Mouse (Mus musculus) layer of hippocampus, adult 9-10 months (tissue): ENCODE measurements at regions not wholly inside any gene's neighbourhood (a gene's known extent, or its start where the extent isn't known, plus 50 kb on each side); places are given as distances from the start of the nearest gene placed in this dataset.

Experiments
- DNase-seq: peaks from one replicate; pipeline ENCODE4 v3.0.0; 2022; ENCODE audit warnings: low spot score

DNA sequence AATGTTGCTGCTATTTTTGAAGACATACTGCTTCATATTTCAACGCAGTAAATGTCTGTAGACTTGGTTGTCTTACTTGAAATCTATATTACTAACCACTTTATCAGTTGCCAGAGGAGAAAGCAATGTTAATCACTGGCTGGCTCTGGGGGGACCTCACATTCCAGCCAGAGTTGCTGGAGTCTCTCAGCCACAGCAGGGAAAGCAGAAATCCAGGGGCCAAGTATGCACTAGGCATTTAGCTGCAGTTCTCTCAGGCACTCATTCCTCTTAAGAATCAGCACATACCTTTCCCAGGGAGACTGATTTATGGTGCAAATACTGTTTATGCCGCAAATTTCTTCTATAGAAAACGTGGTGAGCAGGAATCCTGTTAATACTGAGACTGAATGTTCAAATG, 933.6 kb upstream of the Lcorl start:
- no peak for DNase-seq

DNA sequence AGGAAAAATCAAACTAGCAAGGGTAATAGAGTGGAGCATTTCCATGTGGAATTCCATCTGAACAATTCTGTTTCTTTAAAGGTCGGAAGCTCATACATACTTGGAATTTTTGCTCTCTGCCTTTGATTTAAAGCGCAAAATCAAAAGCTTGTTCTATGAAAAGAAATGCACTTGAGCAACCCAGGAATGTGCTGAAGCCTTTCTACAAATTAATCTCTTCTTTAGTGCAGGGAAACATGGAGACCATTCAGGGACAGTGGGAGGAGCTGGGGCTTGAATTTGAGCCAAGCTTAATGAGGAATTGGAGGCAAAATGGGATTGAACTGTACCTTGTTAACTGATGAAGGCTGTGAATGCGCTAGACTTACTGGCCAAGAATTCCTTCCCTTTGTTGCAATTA, 933.1 kb upstream of the Lcorl start:
- DNase-seq: no peak

DNA sequence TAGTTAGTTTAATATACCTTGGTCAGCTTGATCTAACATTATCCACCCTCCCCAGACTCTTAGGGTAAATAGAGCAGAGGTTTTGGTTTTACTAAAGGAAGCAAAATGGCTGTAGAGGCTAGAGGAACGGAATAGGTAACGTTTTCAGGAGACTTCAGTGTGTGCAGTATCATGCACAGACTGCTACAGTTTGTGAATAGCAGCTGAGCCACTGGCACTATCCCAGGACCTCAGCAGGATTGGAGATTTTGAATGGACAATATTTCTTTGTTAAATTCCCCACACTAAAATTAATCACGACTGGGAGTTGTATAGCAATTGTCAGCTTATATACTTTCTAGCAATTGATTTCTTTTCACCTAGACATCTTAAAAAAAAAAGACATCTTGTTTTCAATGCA, 929.7 kb upstream of the Lcorl start:
- DNase-seq: no peak

DNA sequence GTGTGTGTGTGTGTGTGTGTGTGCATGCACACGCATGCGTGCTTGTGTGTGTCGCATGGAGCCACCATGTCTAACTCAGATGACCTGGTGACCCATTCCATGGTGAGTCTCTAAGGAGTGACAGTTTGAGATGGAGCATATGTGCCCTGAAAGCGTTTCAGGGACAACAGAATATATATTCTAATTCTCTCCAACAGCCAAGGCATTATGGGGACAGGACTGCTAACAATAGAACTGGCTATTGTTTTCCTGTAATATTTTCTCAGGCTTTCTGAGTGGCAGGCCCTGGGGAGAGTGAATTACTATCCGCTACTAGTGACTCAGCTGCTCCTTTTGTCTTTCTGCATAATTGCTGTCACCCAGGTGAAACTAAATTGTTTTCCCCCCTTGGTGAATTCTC, 898.7 kb upstream of the Lcorl start:
- no peak for DNase-seq

DNA sequence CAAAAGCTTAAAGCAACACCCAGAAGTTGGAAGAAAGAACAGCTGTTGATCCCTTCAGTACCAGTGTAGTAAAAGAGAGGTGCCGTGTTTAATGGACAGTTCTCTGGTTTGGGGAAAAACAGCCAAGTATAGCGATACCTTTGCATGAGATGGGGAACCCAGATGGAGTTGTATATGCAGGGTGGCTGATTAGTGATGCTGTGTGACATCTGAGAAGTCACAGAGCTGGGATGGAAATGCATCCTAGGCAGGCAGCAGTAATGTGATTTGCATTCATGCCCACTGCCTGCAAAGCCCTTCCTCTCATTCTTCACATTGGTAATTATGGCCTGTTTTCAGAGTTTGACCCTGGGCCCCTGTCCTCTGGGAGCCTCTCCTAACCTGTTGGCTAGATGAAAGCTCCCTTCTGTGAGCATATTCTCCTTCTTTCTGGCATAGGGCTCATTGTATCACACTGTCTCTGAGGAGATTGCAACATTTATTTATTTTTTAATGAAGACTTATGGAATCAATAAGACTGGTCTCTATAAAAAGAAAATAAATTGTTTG, 882.7 kb upstream of the Lcorl start:
- DNase-seq: no peak

DNA sequence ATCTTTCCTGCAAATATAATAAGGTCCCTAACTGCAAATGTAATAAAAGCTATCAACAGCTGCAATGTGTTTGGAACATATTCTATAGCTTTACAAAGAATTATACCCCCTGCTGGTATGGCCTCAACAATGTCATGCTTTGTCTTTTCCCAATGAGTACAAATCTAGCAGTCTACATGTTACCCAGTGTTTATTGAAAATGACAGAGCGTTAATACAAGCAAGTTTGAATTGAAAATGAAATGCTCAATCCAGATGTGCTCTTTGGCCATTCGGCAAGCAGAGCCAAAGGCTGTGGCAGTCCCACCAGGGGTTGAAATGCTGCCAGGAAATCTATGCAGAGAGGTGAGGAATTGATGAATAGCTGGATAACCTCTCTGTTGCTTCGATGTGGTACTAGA, 875.1 kb upstream of the Lcorl start:
- no peak for DNase-seq

DNA sequence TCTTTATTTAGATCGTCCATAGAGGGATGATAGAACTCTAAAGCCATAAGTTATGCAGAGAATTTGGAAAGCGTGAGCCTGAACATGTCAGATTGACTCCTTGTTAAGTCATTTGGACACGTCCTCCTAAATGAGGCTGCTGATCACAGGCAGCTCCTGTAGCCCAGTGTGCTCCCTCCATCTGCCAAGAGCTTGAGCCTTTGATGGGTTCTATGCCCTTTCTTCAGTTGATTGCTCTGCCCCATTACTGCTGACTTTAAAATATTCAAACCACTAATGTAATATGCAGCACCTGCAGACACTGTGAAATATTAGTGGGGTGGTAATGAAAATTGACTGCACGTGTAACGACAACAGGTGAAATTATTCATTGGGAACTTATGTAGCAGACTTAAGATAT, 874.6 kb upstream of the Lcorl start:
- no peak for DNase-seq

DNA sequence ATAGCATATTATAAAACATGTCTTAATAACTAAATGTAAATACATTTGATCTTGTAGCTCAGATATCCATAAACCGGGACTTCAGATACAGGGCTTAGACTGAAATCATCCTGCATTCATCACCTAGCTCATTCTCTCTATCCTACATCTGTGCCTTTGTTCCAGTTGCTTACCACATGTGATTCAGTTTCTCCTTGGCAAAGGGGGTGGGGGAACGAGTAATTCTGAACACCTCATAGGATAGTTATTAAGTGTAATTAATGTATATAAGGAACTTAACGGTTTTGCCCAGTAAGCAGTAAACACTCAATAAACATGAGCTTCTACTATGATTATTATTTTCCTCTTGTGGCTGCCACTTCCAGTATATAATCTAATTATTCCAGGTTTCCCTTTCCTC, 873.9 kb upstream of the Lcorl start:
- no peak for DNase-seq

DNA sequence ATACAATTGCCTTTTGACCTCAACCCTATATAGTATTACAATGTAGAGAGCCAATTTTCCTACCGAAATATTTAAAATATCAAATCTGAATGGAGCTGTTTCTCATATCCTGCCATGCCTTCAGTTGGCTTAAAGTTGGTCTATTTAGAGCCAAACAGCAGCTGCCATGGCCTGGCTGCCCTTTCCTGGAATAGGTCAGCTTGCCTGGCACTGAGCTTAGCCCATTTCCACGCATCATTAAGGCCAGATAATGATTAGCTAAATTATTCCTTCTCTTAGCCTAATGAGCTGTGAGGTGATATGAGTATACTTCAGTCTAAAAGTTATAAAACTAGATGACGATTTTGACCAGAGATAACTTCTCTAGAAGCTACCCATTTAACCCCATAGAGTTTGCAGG, 852.2 kb upstream of the Lcorl start:
- no peak for DNase-seq

DNA sequence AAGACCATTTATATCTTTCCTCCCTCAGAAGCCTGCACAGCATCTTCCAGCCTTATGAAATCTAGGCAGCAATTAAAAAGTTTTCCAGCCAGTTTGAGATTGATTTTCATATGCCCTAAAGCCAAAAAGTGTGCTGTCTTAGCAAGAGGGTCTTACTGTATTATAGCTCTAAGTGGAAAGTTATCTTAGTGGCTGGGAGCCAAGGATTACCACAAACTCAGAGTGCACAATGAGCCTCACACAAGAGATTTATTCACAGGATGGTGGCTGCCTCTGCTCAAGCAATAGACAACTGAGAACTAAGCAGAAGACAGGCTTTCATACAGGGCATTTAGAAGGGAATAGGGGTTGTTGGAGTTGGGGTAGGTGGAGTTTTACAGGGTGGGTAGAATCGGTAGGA, 850.4 kb upstream of the Lcorl start:
- no peak for DNase-seq

DNA sequence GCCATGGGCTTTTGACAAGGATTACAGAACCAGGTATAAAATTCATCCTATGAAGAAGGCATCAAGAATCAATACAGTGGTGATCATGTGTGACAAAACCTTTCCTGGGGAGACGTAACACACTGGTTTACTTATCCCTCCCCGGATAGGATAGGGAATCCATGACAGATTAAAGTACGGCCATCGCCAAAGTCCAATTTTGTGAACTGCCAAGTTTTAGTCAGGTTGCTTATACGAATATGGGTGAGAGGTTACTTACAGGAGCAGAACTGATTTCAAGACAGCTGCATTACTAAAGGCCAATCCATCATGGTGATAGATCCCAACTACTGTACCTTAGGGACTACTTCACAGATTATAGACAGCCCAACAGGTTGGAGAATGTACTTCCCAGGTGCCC, 849.6 kb upstream of the Lcorl start:
- DNase-seq: no peak

DNA sequence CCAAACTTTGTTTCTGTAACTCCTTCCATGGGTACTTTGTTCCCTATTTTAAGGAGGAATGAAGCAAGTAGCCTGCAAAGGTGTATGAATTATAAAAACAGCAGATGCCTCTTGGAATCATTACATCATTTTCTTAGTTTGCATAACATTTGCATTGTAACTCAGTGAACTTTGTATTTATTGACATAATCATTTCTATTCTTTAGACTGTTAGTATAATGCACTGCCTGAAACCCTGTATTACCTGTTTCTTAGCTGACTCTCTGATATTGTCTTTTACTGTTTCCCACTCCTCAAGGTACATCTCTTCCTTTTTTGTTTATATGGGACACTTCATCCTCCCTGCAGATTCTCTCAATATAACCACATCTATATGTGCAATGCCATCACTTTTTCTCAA, 820.6 kb upstream of the Lcorl start:
- DNase-seq: no peak

DNA sequence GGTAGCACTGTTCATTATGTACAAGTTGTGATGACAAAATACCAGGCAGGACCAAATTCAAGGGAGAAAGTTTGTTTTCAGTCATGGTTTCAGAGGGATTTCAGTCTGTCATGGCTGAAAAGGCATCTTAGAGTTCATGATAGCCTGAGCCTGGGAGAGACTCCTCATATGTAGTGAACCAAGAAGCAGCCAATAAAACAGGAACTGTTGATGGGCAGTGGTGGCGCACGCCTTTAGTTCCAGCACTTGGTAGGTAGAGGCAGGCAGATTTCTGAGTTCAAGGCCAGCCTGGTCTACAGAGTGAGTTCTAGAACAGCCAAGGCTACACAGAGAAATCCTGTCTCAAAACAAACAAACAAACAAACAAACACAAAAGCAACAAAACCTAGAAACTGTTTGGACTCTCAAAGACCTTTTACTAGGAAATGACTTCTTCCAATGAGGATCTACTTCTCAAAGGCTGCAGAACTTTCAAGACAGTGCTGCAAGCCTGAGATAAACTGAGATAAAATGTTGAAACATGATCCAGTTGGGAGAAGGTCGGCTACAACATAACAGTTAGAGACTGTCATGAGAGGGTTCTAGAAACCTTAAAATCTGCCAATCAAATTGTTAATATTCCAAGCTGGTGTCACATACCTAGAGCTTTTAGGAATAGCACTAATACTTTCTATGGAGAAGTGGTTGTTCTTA, 817.5 kb upstream of the Lcorl start:
- no peak for DNase-seq

DNA sequence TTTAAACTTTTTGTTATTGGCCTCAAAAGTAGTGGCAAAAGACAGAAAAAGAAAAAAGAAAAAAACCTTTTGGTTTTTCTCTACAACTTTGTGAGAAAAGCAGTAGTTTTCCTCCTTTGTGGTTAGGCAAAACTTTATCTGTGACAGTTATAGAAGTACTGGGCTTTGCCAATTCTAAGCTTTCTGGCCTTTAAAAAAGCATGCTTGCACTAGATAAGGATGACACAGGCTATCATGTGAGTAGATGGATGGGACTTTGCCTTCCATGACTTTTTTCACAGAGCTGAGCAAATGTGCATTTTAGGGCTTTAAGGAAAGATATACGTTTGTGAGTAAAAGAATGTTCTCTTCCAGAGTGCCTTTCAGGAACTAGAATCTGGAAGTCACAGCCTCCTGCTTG, 816.0 kb upstream of the Lcorl start:
- DNase-seq: no peak

DNA sequence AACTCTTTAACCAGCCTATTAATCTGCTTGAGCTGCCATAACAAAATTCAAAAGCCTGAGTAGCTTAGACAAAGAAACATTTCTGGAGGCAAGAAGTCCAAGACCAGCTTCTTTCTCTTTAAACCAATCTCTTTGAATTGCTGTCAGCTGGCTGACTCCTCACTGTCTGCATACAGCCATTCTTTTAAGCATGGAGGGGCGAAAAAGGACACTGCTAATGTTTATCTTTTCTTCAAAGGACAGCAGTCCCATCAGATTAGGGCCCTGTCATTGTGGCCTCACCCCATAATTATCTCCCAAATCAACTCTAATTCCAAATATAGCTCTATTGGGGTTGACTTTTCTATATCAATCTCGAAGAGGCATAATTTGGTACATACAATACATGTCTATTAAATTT, 813.1 kb upstream of the Lcorl start:
- DNase-seq: no peak

DNA sequence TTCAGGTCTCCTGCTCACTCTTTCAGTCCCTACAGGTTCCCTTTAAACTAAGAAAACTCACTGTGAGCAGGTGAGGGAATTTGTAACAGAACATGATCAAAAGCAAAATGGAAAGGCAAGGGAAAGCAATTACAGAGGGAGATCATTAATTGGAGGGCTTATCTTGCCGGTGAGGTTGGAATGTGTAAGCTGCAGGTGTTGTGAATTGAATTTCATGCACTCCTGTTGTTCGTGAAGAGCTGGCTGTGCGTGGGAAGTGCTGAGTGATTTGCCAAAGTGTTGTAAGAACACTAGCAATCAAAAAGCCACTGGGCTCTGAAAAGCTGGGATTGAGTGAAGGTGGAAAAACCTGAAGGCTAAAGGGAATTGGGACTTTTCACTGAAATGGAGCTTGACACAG, 808.8 kb upstream of the Lcorl start:
- no peak for DNase-seq

DNA sequence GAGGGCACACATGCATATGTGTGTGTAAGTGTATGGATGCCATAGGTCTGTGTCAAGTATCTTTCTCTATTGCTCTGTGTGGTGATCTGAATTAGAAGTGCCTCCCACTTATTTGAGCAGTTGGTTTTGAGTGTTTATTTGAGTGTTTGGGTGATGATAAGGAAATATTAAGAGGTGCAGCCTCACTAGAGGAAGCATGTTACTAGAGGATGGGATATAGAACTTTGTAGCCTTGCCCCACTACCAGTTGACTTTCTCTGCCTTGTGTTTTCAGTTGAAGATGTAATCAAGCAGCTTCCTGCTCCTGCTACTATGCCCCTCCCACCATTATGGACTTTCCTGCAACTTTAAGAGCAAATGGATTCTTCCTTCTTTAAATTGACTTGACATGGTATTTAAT, 799.6 kb upstream of the Lcorl start:
- DNase-seq: no peak

DNA sequence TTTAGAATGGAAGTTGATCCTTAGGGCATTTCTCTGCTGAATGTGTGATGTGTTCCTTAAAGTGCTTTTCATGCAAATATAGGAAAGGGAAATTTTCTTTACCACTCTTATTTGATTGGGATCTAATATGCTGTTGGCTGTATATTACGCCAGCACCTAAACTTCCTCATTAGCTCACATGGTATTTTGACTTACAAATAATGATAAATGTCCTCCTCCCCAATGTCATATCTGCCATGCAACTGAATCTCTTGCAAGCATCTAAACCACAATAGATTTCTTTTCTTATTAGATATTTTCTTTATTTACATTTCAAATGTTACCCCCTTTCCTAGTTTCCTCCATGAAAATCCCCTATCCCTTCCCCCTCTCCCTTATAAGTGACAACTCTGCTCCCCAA, 796.8 kb upstream of the Lcorl start:
- no peak for DNase-seq

DNA sequence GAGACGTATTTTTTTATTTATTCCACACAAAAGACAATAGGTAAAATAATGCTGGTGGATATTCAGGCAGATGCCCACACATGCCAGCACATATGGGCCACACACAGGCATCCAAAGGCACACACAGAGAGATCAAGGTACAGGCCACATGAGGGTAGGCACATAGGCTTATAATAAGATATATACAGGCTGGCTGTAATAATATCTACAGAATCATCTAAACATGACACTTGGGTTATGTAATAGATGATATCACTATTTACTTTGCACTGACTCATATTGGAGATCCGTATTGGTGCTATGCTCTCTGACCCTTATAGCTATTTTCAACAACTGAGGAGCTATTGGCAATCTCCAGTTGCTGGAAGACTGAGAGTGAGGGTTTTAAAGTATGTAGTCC, 785.6 kb upstream of the Lcorl start:
- DNase-seq: no peak

DNA sequence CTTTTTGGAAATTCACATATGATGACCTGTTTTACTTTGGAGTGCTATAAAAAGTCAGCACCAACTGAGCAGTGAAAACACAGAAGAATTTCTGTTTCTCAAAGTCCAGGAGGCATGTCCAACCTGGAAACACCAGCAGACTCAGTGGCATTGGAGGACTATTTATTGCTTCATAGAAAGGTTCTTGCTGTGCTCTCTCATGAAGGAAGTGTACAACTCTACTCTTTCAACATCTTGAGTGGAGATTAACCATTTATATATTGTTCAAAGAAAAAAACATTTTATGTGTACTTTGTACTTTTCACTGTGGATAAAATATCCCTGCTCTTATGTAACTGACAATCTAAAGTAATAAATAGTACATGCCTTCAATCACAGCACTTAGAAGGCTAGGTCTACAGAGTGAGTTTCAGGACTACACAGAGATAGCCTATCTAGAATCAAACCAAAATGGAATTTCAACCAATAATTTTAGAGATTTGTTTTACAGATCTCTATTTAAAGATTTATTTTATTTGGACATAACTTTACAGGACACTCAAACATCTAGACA, 777.8 kb upstream of the Lcorl start:
- DNase-seq: no peak
